Mouse (Mus musculus) cerebellum, adult 2 months (tissue): ENCODE results near the gene Upp2.

Experiments used
- CTCF ChIP-seq: fragments of 200-500 bp; IDR thresholded peaks from 2 replicates; pipeline ENCODE4 v1.5.1; 2011; ENCODE audit warnings: low read depth, mild to moderate bottlenecking, control low read depth, low read length, moderate library complexity, borderline replicate concordance; ENCODE audit not compliant: insufficient read depth
- POLR2A ChIP-seq: fragments of 200-500 bp; IDR thresholded peaks from 2 replicates; pipeline ENCODE4 v1.6.1; 2011; ENCODE audit warnings: low read length, control low read depth, borderline replicate concordance; ENCODE audit not compliant: insufficient read depth

GRCm38 (mm10) chr2:58625186-58625585 is 58.1 kb downstream of the Upp2 start:
- TF ChIP-seq POLR2A, result no peak
- no peak for TF ChIP-seq CTCF
